Mouse (Mus musculus): ENCODE measurements at regions not wholly inside any gene's neighbourhood (a gene's known extent, or its start where the extent isn't known, plus 50 kb on each side); places are given as distances from the start of the nearest gene placed in this dataset.

DNA sequence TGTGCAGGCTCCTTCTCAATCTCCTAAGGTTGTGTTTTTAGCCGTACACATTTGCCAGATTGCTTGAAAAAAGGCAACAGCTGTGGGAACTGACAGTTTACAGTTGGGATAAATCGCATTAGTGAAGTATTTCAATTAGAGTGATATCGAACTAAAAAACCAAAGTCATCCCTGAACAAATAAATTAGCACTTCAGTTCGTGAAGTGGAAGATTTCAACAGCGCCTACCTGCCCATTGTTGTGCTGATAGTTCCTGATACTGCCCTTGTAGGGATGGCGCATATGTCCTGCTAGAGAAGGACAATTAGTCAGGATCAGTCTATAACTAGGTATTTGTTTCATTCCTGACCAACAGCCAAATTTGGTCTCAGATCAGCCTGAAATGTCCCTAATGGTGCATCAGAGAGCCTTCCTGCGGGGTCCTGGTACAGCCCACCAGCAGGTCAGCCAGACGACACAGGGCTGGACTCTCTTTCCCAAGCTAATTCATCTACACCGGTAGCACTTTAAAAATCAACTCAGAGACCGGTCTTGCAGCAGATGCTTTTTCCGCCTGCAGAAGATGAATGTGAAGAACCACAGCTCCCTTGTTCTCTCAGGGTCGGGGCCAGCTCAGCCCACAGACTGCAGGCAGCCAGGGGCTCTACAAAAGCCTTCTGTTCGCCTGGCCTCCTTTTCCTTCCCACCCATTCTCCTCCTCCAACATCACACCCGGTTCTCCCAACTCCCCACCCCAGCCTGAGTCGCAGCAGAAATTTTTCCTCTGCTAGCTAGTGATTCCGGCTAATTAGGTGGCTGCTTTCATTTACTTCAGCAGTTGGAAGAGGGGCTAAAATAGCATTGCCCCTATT, 146.1 kb downstream of the Psat1 start:
- TF ChIP-seq CTCF (IDR thresholded peaks at IDR 0.05; ENCODE audit: low read depth, low read length) (no peak), POLR2A (IDR thresholded peaks at IDR 0.05; ENCODE audit: borderline replicate concordance, low read depth, low read length) (no peak)
- Histone ChIP-seq H3K4me3 (ENCODE audit: insufficient read depth, low read length) (peak overlapping the region; percentile 41), H3K27ac (ENCODE audit: insufficient read depth, low read depth, low read length) (no peak overlapping the region), H3K4me1 (ENCODE audit: control insufficient read depth, insufficient read depth, low read length) (peaks cover 3% of the 10 kb centered on the region; the same call in 1 of the 2 replicates)

DNA sequence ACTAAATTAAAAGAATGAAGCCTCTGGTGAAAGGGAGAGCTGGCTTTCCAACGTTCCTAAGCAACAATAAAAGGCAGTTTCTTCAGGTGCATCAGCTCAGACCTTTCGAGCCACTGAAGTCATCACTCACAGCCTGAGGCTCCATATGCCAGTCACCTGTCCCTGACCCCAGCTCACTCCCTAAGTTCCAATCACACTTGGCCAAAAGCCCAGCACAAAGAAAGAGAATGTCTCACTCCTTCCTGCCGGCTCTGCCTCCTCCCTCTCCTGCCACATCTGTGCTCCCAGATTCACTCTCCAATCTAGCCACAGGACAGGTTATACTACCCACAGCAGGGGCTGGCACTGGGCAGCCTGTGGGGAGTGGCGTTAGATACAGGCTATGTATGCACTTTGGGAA, 150.7 kb downstream of the Psat1 start:
- Histone ChIP-seq H3K27ac (ENCODE audit: insufficient read depth, low read depth, low read length) (no peak overlapping the region), H3K4me3 (ENCODE audit: insufficient read depth, low read length) (no peak overlapping the region), H3K4me1 (ENCODE audit: control insufficient read depth, insufficient read depth, low read length) (no peaks in the 10 kb centered on the region)
- TF ChIP-seq POLR2A (IDR thresholded peaks at IDR 0.05; ENCODE audit: borderline replicate concordance, low read depth, low read length): no peak
- no peak for TF ChIP-seq CTCF (IDR thresholded peaks at IDR 0.05; ENCODE audit: low read depth, low read length)

DNA sequence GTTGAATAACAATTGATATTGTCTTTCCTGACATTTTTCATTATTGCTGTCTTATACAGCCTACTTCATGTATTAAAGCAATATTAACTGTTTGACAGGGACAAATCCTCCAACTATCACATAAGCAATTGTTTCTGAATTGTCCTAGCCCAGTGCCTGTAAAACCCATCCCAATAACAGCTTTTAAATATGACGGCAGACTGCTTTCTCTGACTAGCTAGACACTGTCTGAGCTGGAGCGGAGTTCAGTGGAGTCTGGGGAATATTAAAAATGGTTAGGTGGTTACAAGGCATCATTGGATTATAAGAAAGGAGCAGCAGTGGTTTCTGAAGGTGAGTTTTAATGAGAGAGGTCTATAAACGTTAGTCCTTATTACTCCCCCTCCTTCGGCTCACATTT, 155.2 kb downstream of the Psat1 start:
- no peaks in the 10 kb centered on the region for H3K4me1 ChIP-seq (ENCODE audit: control insufficient read depth, insufficient read depth, low read length)
- no peak overlapping the region for H3K27ac ChIP-seq (ENCODE audit: insufficient read depth, low read depth, low read length)
- no peak overlapping the region for H3K4me3 ChIP-seq (ENCODE audit: insufficient read depth, low read length)
- no peak for TF ChIP-seq CTCF (IDR thresholded peaks at IDR 0.05; ENCODE audit: low read depth, low read length)
- no peak for TF ChIP-seq POLR2A (IDR thresholded peaks at IDR 0.05; ENCODE audit: borderline replicate concordance, low read depth, low read length)

DNA sequence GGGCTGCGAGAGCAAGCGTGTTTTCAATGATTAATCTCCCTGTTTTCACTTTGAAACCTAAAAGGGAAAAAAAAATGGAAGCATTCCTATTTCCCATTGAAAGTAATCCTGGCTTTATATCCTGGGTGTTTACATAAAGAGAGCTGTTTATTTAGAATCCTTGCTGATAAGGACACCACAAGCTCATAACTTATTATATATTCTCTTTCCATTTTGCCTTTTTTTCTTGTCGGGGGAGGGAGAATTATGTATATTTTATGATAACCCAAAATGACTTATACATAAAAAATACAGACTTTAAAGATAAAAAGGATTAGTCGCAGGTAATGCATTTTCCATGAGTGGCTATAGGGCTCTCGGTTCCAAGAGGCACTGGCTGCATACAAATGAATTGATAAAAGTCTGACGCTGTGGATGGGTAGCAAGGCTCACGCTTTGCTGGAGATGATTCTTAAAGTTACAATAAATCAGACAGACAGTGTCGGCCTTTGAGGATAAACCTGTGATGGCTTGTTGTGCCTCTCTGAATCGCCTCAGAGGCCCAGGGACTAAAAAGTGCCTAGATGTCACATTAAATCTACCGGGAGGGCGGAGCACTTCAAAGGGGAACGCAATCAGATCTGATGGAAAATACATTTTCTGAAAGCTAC, 155.7 kb downstream of the Psat1 start:
- Histone ChIP-seq H3K27ac (ENCODE audit: insufficient read depth, low read depth, low read length) (no peak overlapping the region), H3K4me3 (ENCODE audit: insufficient read depth, low read length) (no peak overlapping the region), H3K4me1 (ENCODE audit: control insufficient read depth, insufficient read depth, low read length) (no peaks in the 10 kb centered on the region)
- no peak for TF ChIP-seq CTCF (IDR thresholded peaks at IDR 0.05; ENCODE audit: low read depth, low read length)
- TF ChIP-seq POLR2A (IDR thresholded peaks at IDR 0.05; ENCODE audit: borderline replicate concordance, low read depth, low read length): no peak

DNA sequence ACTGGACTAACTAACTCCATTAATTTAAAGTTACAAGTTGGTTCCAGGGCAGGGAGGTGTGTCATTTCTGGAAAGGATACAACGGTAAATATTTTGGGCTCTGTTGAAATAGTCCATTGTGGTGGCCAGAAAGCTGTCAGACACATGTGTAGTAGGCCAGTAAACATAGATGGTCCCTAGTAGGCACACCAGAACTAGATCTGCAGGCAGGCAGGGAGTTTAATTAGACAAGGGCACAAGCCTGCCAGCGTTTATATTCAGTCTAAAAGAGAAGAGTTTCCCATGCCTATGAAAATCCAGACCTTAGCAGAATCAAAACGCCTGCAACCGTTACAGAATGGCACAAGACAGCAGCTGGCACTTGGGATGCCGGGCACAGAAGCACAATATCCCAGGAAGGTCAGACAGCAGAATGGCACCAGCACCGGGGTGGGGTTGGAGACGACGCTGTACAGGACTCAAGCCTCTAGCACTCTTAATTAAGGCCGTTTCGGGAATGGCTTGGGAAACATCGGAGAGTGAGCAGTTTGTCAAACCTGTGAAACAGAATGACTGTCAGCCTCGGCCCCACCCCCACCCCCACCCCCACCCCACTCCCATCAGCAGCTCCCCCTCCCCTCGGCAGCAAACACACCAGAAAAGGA, 156.4 kb downstream of the Psat1 start:
- no peak overlapping the region for H3K27ac ChIP-seq (ENCODE audit: insufficient read depth, low read depth, low read length)
- no peak overlapping the region for H3K4me3 ChIP-seq (ENCODE audit: insufficient read depth, low read length)
- TF ChIP-seq POLR2A (IDR thresholded peaks at IDR 0.05; ENCODE audit: borderline replicate concordance, low read depth, low read length) (no peak), CTCF (IDR thresholded peaks at IDR 0.05; ENCODE audit: low read depth, low read length) (no peak)
- H3K4me1 ChIP-seq (ENCODE audit: control insufficient read depth, insufficient read depth, low read length): no peaks in the 10 kb centered on the region

DNA sequence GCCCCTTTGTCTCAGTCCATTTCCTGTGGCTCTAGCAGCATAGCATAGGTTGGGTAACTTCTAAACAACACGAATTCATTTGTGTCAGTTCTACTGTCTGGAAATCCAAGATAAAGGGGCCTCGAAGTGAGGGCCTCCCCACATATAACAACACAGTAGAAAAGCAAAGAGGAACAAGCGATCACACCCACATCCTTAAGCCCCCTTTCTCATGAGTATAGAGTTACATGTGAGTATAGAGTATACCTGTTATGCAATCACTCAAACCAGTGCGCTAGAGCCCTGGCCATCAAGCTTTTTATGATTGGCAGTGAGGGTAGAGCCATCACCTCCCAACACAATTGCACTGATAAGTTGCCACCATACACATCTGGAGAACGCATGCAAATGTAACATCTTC, 157.4 kb downstream of the Psat1 start:
- Histone ChIP-seq H3K4me1 (ENCODE audit: control insufficient read depth, insufficient read depth, low read length) (no peaks in the 10 kb centered on the region), H3K4me3 (ENCODE audit: insufficient read depth, low read length) (no peak overlapping the region), H3K27ac (ENCODE audit: insufficient read depth, low read depth, low read length) (no peak overlapping the region)
- no peak for TF ChIP-seq POLR2A (IDR thresholded peaks at IDR 0.05; ENCODE audit: borderline replicate concordance, low read depth, low read length)
- no peak for TF ChIP-seq CTCF (IDR thresholded peaks at IDR 0.05; ENCODE audit: low read depth, low read length)

DNA sequence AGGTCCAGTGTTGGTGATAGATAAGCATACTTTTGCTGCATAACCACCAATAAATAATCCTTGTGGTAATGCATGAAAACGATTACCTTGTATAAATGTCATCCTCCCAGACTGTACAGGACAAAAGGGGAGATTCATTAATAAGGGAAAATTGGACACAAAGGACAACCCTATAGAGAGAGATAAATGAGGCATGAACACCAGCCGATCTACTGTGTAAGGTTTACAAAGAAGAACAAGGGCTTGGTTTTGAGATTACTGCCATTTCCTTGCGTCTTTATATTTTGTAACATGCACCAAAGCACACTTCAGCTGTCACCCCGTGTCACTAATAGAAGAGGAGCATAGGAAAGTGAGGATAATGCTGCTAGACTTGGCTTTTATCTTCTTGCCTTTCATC, 162.5 kb downstream of the Psat1 start:
- H3K27ac ChIP-seq (ENCODE audit: insufficient read depth, low read depth, low read length): no peak overlapping the region
- no peak overlapping the region for H3K4me3 ChIP-seq (ENCODE audit: insufficient read depth, low read length)
- H3K4me1 ChIP-seq (ENCODE audit: control insufficient read depth, insufficient read depth, low read length): no peaks in the 10 kb centered on the region
- no peak for TF ChIP-seq CTCF (IDR thresholded peaks at IDR 0.05; ENCODE audit: low read depth, low read length)
- no peak for TF ChIP-seq POLR2A (IDR thresholded peaks at IDR 0.05; ENCODE audit: borderline replicate concordance, low read depth, low read length)

DNA sequence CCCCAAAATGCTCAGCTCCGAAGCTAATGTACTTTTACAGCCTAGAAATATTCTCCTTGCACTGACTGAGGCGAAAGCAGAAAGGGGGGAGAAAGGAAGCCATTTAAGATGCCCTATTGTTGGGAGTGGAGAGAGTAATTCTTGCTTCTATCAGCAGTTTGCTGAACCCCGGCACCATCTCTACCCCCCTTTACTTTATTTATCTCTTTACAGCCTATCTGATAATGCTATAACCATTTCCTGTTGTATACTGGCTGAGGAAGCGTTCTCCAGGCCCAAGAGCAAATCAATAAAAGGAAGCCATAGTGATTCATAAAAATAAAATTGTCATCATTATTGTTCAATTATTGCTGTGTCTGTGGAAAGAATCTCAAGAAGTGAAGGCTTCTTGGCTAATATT, 177.5 kb downstream of the Psat1 start:
- no peak for TF ChIP-seq CTCF (IDR thresholded peaks at IDR 0.05; ENCODE audit: low read depth, low read length)
- H3K4me3 ChIP-seq (ENCODE audit: insufficient read depth, low read length): no peak overlapping the region
- H3K4me1 ChIP-seq (ENCODE audit: control insufficient read depth, insufficient read depth, low read length): no peaks in the 10 kb centered on the region
- no peak overlapping the region for H3K27ac ChIP-seq (ENCODE audit: insufficient read depth, low read depth, low read length)

DNA sequence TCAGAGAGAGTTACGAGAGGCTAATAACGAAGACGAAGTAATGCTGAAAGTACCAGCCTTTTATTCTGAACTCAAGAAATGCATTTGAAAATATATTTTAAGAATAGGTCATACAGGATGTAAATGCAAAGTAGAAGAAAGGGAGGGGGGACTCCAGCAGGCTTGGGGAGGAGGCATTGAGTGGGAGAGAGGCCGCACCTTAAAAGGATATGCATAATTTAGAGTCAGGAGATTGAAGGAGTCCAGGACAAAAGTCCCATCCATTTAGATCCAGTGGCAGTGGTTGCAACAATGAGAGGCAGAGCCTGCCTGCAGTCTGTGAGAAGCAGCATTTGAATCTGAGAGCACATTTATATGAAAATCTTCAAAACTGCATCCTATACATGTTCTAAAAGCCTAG, 186.1 kb downstream of the Psat1 start:
- no peak for TF ChIP-seq CTCF (IDR thresholded peaks at IDR 0.05; ENCODE audit: low read depth, low read length)
- no peak for TF ChIP-seq POLR2A (IDR thresholded peaks at IDR 0.05; ENCODE audit: borderline replicate concordance, low read depth, low read length)
- no peaks in the 10 kb centered on the region for H3K4me1 ChIP-seq (ENCODE audit: control insufficient read depth, insufficient read depth, low read length)
- no peak overlapping the region for H3K27ac ChIP-seq (ENCODE audit: insufficient read depth, low read depth, low read length)
- H3K4me3 ChIP-seq (ENCODE audit: insufficient read depth, low read length): no peak overlapping the region
